Mouse (Mus musculus) embryonic facial prominence, embryonic 11.5 days (tissue): ENCODE results near the gene Kri1. TPM values are rescaled to one million over a fixed set of nuclear protein-coding genes. Genes with fewer than 3 reads are reported as not detected.
"Not testable (repeated sequence)": the region's sequence is repeated elsewhere in the genome, so short reads cannot be mapped to it uniquely, and the experiment has no call there.

Experiments used
- ATAC-seq: fragments of 200-750 bp; cut with Nextera tagmentation; replicated peaks from 2 replicates; pipeline ENCODE4 v1.8.0; 2017; ENCODE audit warnings: low read depth; ENCODE audit not compliant: insufficient number of reproducible peaks, low FRiP score, low TSS enrichment
- DNase-seq: peaks from one replicate; pipeline ENCODE4 v3.0.0-alpha.2; 2015; ENCODE audit warnings: low spot score
- H3K27ac ChIP-seq: fragments of 300-500 bp; sonication (generic); replicated peaks from 2 replicates; pipeline ENCODE4 v1.5.1; 2014; ENCODE audit warnings: mild to moderate bottlenecking, low read depth, low read length, control low read depth
- H3K27me3 ChIP-seq: fragments of 300-500 bp; sonication (generic); 2 replicates; pipeline ENCODE4 v1.6.1; 2014; ENCODE audit warnings: mild to moderate bottlenecking, low read length, moderate library complexity, mixed read lengths; ENCODE audit not compliant: control insufficient read depth, insufficient read depth
- H3K36me3 ChIP-seq: fragments of 300-500 bp; sonication (generic); replicated peaks from 2 replicates; pipeline ENCODE4 v1.6.1; 2014; ENCODE audit warnings: low read depth, mild to moderate bottlenecking, low read length, moderate library complexity, mixed read lengths; ENCODE audit not compliant: control insufficient read depth, insufficient read depth
- H3K4me1 ChIP-seq: fragments of 300-500 bp; sonication (generic); 2 replicates; pipeline ENCODE4 v1.6.1; 2014; ENCODE audit warnings: low read length, mixed read lengths; ENCODE audit not compliant: control insufficient read depth, insufficient read depth
- H3K4me2 ChIP-seq: fragments of 300-500 bp; sonication (generic); 2 replicates; pipeline ENCODE4 v1.6.1; 2014; ENCODE audit warnings: low read depth, mild to moderate bottlenecking, control low read depth, low read length, moderate library complexity
- H3K4me3 ChIP-seq: fragments of 300-500 bp; sonication (generic); 2 replicates; pipeline ENCODE4 v1.5.1; 2014; ENCODE audit warnings: low read depth, low read length, control low read depth
- H3K9ac ChIP-seq: fragments of 300-500 bp; sonication (generic); replicated peaks from 2 replicates; pipeline ENCODE4 v1.6.1; 2014; ENCODE audit warnings: mild to moderate bottlenecking, control low read depth, low read length
- H3K9me3 ChIP-seq: fragments of 300-500 bp; sonication (generic); replicated peaks from 2 replicates; pipeline ENCODE4 v1.6.1; 2016; ENCODE audit warnings: mild to moderate bottlenecking, low read length, inconsistent platforms, mixed read lengths; ENCODE audit not compliant: control insufficient read depth
- WGBS: fragments of 180-500 bp; shearing (Covaris S2); extraction: QIAGEN DNeasy Blood & Tissue Kit; methylation state at CpG from one replicate; pipeline ENCODE4 v1.1.7; 2014; 5-methylcytosine and 5-hydroxymethylcytosine counted together
- polyA plus RNA-seq: library from polyadenylated mRNA; unstranded; fragments of >200 nt; fragmentation: Nextera tagmentation; extraction: Ambion mirVana; gene quantifications from 2 replicates; pipeline ENCODE4 v1.2.1, GENCODE M21; 2014

The Kri1 gene
- polyA plus RNA-seq, 1 experiment from 2014 or later, result 13.3 TPM

GRCm38 (mm10) chr9:21256349-21256748, 31.4 kb downstream of the Kri1 start:
- not testable (repeated sequence) for H3K36me3 ChIP-seq, ATAC-seq

GRCm38 (mm10) chr9:21254690-21255089, 33.1 kb downstream of the Kri1 start:
- Histone ChIP-seq H3K27me3 (peaks cover 10% of the 10 kb centered on the region), H3K36me3 (no peaks in the 10 kb centered on the region), H3K4me3 (no peak overlapping the region), H3K27ac (no peak overlapping the region), H3K9me3 (no peaks in the 10 kb centered on the region), H3K4me2 (no peak overlapping the region), H3K4me1 (no peaks in the 10 kb centered on the region), H3K9ac (no peak overlapping the region)
- DNase-seq, result no peak
- ATAC-seq, result no peak

More at GRCm38 (mm10) chr9:21256349-21256748, 31.4 kb downstream of the Kri1 start:
- 76% methylated on average over 4 of the region's 4 CpGs for WGBS
- not testable (repeated sequence) for H3K9me3 ChIP-seq, H3K4me1 ChIP-seq, H3K27ac ChIP-seq, DNase-seq, H3K4me2 ChIP-seq, H3K9ac ChIP-seq, H3K27me3 ChIP-seq, H3K4me3 ChIP-seq

GRCm38 (mm10) chr9:21251116-21251735, 36.5 kb downstream of the Kri1 start:
- Histone ChIP-seq H3K36me3 (no peaks in the 10 kb centered on the region), H3K27me3 (peaks cover 38% of the 10 kb centered on the region), H3K9me3 (no peaks in the 10 kb centered on the region), H3K9ac (no peak overlapping the region), H3K4me1 (peaks cover 3% of the 10 kb centered on the region; the same call in 1 of the 2 replicates), H3K4me3 (no peak overlapping the region), H3K4me2 (no peak overlapping the region), H3K27ac (no peak overlapping the region)
- 67% methylated on average over 13 of the region's 13 CpGs for WGBS
- DNase-seq, result no peak
- ATAC-seq, result no peak

GRCm38 (mm10) chr9:21250509-21250908, 37.3 kb downstream of the Kri1 start:
- Histone ChIP-seq H3K36me3 (no peaks in the 10 kb centered on the region), H3K27ac (no peak overlapping the region), H3K4me3 (no peak overlapping the region), H3K9me3 (no peaks in the 10 kb centered on the region), H3K9ac (no peak overlapping the region), H3K27me3 (peaks cover 45% of the 10 kb centered on the region), H3K4me1 (peaks cover 3% of the 10 kb centered on the region; the same call in 1 of the 2 replicates), H3K4me2 (no peak overlapping the region)
- no peak for DNase-seq
- no peak for ATAC-seq
- WGBS, result 56% methylated on average over 2 of the region's 2 CpGs

- no peaks in the 10 kb centered on the region for H3K9me3 ChIP-seq
- DNase-seq, result no peak
- H3K4me3 ChIP-seq, result no peak overlapping the region
- H3K36me3 ChIP-seq, result no peaks in the 10 kb centered on the region
- no peak overlapping the region for H3K9ac ChIP-seq
- no peak for ATAC-seq
- H3K27me3 ChIP-seq, result peaks cover 51% of the 10 kb centered on the region
- no peak overlapping the region for H3K27ac ChIP-seq
- peaks cover 3% of the 10 kb centered on the region; the same call in 1 of the 2 replicates for H3K4me1 ChIP-seq
- no peak overlapping the region for H3K4me2 ChIP-seq
- 38% methylated on average over 17 of the region's 17 CpGs for WGBS
These were observed 37.9 kb downstream of the Kri1 start for GRCm38 (mm10) chr9:21249629-21250508.

- no peak within 1 kb of the TSS for H3K27ac ChIP-seq
- WGBS, result 1% methylated on average over 29 of the region's 30 CpGs
- H3K9me3 ChIP-seq, result no peaks in the 10 kb centered on the region
- H3K9ac ChIP-seq, result peak within 1 kb of the TSS; percentile 32
- ATAC-seq, result no peak
- peaks cover 67% of the 10 kb centered on the region for H3K27me3 ChIP-seq
- peak within 1 kb of the TSS; percentile 30 for H3K4me2 ChIP-seq
- H3K4me3 ChIP-seq, result peak within 1 kb of the TSS; percentile 17; the same call in 1 of the 2 replicates
- DNase-seq, result no peak
- H3K4me1 ChIP-seq, result peaks cover 9% of the 10 kb centered on the region; the same call in 1 of the 2 replicates
- no peaks in the 10 kb centered on the region for H3K36me3 ChIP-seq
These were observed 39.4 kb downstream of the Kri1 start, which contains the start of gene S1pr5 for GRCm38 (mm10) chr9:21248326-21248725. TSS of gene S1pr5 (minus strand) at chr9:21248443.

- H3K4me3 ChIP-seq, result no peak overlapping the region
- H3K27ac ChIP-seq, result no peak overlapping the region
- WGBS, result 62% methylated on average over 1 of the region's 1 CpGs
- no peaks in the 10 kb centered on the region; the same call in 1 of the 2 replicates for H3K9me3 ChIP-seq
- H3K4me1 ChIP-seq, result peaks cover 9% of the 10 kb centered on the region; the same call in 1 of the 2 replicates
- no peak for ATAC-seq
- H3K27me3 ChIP-seq, result peaks cover 75% of the 10 kb centered on the region
- H3K9ac ChIP-seq, result no peak overlapping the region
- H3K36me3 ChIP-seq, result no peaks in the 10 kb centered on the region
- H3K4me2 ChIP-seq, result no peak overlapping the region
- DNase-seq, result no peak
These were observed 41.4 kb downstream of the Kri1 start for GRCm38 (mm10) chr9:21246342-21246741.

GRCm38 (mm10) chr9:21245113-21245487, 42.7 kb downstream of the Kri1 start:
- H3K27me3 ChIP-seq, result peaks cover 70% of the 10 kb centered on the region
- peak overlapping the region; percentile 41 for H3K4me3 ChIP-seq
- H3K9me3 ChIP-seq, result no peaks in the 10 kb centered on the region; the same call in 1 of the 2 replicates
- 2% methylated on average over 16 of the region's 16 CpGs for WGBS
- DNase-seq, result no peak
- no peaks in the 10 kb centered on the region for H3K36me3 ChIP-seq
- H3K4me1 ChIP-seq, result peaks cover 9% of the 10 kb centered on the region; the same call in 1 of the 2 replicates
- no peak overlapping the region for H3K27ac ChIP-seq
- no peak for ATAC-seq
- peak overlapping the region; percentile 87 for H3K4me2 ChIP-seq
- H3K9ac ChIP-seq, result peak overlapping the region; percentile 44; the same call in 1 of the 2 replicates
